Comparison of ENCODE assay signal across 8 mouse cellular contexts in genomic region chrX:74425195-74425594, GRCm38 (mm10). TPM values are rescaled to one million over a fixed set of nuclear protein-coding genes. Genes with fewer than 3 reads are reported as not detected.
DNase-seq lines count a peak whose midpoint lies in the region; ATAC-seq and TF ChIP-seq lines count a peak whose summit lies in the region.

No protein-coding gene starts in this region.

- no peak overlapping the region for H3K9ac ChIP-seq in stomach, embryonic 16.5 days (ENCODE audit: low read length)

- H3K36me3 ChIP-seq in stomach, embryonic 16.5 days (ENCODE audit: control insufficient read depth, insufficient read depth, low read length) = no peaks in the 10 kb centered on the region

- peak; percentile 14; the same call in 1 of the 2 replicates for TF ChIP-seq POLR2A in lung, adult 2 months (IDR thresholded peaks at IDR 0.05; ENCODE audit: borderline replicate concordance, extremely low read depth, low read depth, low read length)

- 69% methylated on average over 4 of the region's 4 CpGs for WGBS in lung, adult 2 months
- WGBS in stomach, embryonic 16.5 days = 75% methylated on average over 4 of the region's 4 CpGs

- ATAC-seq in stomach, embryonic 16.5 days (ENCODE audit: insufficient read depth, low FRiP score) = no peak

- no peaks in the 10 kb centered on the region for H3K9me3 ChIP-seq in stomach, embryonic 16.5 days (replicated peaks; ENCODE audit: control insufficient read depth, low read length)

- H3K4me1 ChIP-seq in lung, adult 2 months (ENCODE audit: control insufficient read depth, insufficient read depth, low read length) = peaks cover 10% of the 10 kb centered on the region
- H3K4me1 ChIP-seq in stomach, embryonic 16.5 days (ENCODE audit: control insufficient read depth, insufficient read depth, low read length) = 0 out of 2 replicates have a peak, but pooled peaks cover 4% of the 10 kb centered on the region

- TF ChIP-seq CTCF in lung, adult 2 months (IDR thresholded peaks at IDR 0.05; ENCODE audit: insufficient read depth, low read length) = no peak

- H3K27me3 ChIP-seq in stomach, embryonic 16.5 days (ENCODE audit: control insufficient read depth, insufficient read depth, low read length) = no peaks in the 10 kb centered on the region

- H3K4me2 ChIP-seq in stomach, embryonic 16.5 days (ENCODE audit: low read depth, low read length) = peak overlapping the region; percentile 13; the same call in 1 of the 2 replicates

- peak overlapping the region; percentile 34 for H3K4me3 ChIP-seq in lung, adult 2 months (replicated peaks; ENCODE audit: extremely low read depth, low read depth, low read length)
- H3K4me3 ChIP-seq in stomach, embryonic 16.5 days (replicated peaks; ENCODE audit: low read length) = no peak overlapping the region

- peak overlapping the region; percentile 83 for H3K27ac ChIP-seq in stomach, embryonic 16.5 days (ENCODE audit: low read length)

- intact Hi-C loops in gastrocnemius, postnatal 14 days (cut with DNase I; ENCODE audit: low total_unique reads) = no loop called here

- peak; percentile 91 for DNase-seq in 3T3-L1 (ENCODE audit: low read depth, low spot score)
- peak; percentile 89 for DNase-seq in adipocyte (ENCODE audit: low spot score)
- peak; percentile 13 to 21 for DNase-seq in heart, adult 9 months (ENCODE audit: low spot score in 2 of 2)
- DNase-seq in lung, adult 2 months = peak; percentile 29
- DNase-seq in gastrocnemius, postnatal 14 days = no peak
- DNase-seq in cerebellum, adult 8-10 months = no peak
- DNase-seq in frontal cortex, postnatal 36 days (ENCODE audit: low spot score in 2 of 2) = no peak

RNA-seq across cellular contexts. Expression of gene G6pdx, which starts 3.8 kb away (rescaled TPM):
- 26.4 and 49.2 TPM in 2 replicates for polyA plus RNA-seq in lung, adult 2 months (2012; rRNA removed)
- 84.5 and 109 TPM in 2 replicates for polyA plus RNA-seq in stomach, embryonic 16.5 days (2015; fragmentation: Nextera tagmentation; extraction: Ambion mirVana)
- total RNA-seq in gastrocnemius, postnatal 14 days (2021) = 1 to 10 TPM; 4.7 to 5.7 TPM

RNA-seq across cellular contexts. Expression of gene Ikbkg, which starts 32.1 kb away (rescaled TPM):
- 15.2 and 20.2 TPM in 2 replicates for polyA plus RNA-seq in lung, adult 2 months (2012; rRNA removed)
- polyA plus RNA-seq in stomach, embryonic 16.5 days (2015; fragmentation: Nextera tagmentation; extraction: Ambion mirVana) = 22.8 and 24.4 TPM in 2 replicates
- total RNA-seq in gastrocnemius, postnatal 14 days (2021) = 10 to 100 TPM; 21.9 to 23.5 TPM

RNA-seq across cellular contexts. Expression of gene Fam3a, which starts 32.1 kb away (rescaled TPM):
- polyA plus RNA-seq in lung, adult 2 months (2012; rRNA removed) = 50.9 and 53.3 TPM in 2 replicates
- 36.2 and 40.4 TPM in 2 replicates for polyA plus RNA-seq in stomach, embryonic 16.5 days (2015; fragmentation: Nextera tagmentation; extraction: Ambion mirVana)
- 10 to 100 TPM; 14.1 to 17.7 TPM for total RNA-seq in gastrocnemius, postnatal 14 days (2021)

RNA-seq across cellular contexts. Expression of gene Slc10a3, which starts 52.0 kb away (rescaled TPM):
- polyA plus RNA-seq in lung, adult 2 months (2012; rRNA removed) = 20.3 and 23.5 TPM in 2 replicates
- 18.6 and 21.4 TPM in 2 replicates for polyA plus RNA-seq in stomach, embryonic 16.5 days (2015; fragmentation: Nextera tagmentation; extraction: Ambion mirVana)
- 1 to 10 TPM; 3.9 to 4.1 TPM for total RNA-seq in gastrocnemius, postnatal 14 days (2021)

RNA-seq across cellular contexts. Expression of gene Ubl4a, which starts 52.2 kb away (rescaled TPM):
- polyA plus RNA-seq in lung, adult 2 months (2012; rRNA removed) = 25.6 and 32.0 TPM in 2 replicates
- polyA plus RNA-seq in stomach, embryonic 16.5 days (2015; fragmentation: Nextera tagmentation; extraction: Ambion mirVana) = 67.0 and 72.8 TPM in 2 replicates
- total RNA-seq in gastrocnemius, postnatal 14 days (2021) = 10 to 100 TPM; 43.5 to 46.7 TPM

Comparison
In these comparisons a context has a peak if more than half of its experiments do, and no peak if none do; other contexts are left out.
1. DNase-seq: peak in 3T3-L1 (single experiment), adipocyte (single experiment), heart, adult 9 months (2 of 2) and lung, adult 2 months (single experiment); none in gastrocnemius, postnatal 14 days (single experiment), cerebellum, adult 8-10 months (single experiment) and frontal cortex, postnatal 36 days (0 of 2).